Mouse (Mus musculus) G1E-ER4 (cell line): ENCODE data around the gene Zfyve28. TPM values are rescaled to one million over a fixed set of nuclear protein-coding genes. Genes with fewer than 3 reads are reported as not detected.

Experiments
- GATA1 ChIP-seq: IDR thresholded peaks from one replicate; pipeline ENCODE4 v1.8.0; 2012; ENCODE audit warnings: low read length, inconsistent platforms
- polyA plus RNA-seq: library from polyadenylated mRNA; stranded (reverse); fragments of >175 nt; gene quantifications from 2 replicates; pipeline ENCODE4 v1.2.3, GENCODE M21; 2012

Zfyve28 gene
- polyA plus RNA-seq, 1 experiment, result not detected

DNA sequence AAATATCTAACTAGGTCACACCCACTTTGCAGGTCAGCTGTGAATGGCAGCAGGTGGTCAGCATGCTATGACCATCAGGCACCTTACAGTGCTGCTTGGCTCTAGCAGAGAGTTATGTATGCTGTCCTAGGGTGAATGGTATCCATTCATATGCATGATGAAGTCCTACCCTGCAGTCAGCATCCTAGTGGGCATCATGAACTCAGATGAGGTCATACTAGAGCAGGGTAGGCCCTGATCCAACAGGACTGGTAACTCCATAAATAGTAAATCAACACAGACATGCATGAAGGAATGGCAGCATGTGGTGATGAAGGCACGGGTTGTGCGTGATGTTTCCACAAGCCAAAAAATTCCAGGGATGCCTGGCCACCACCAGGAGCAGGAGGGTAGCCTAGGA, 82.5 kb downstream of the Zfyve28 start:
- no peak for TF ChIP-seq GATA1

- TF ChIP-seq GATA1, result no peak
These were observed 83.3 kb downstream of the Zfyve28 start for GRCm38 (mm10) chr5:34204911-34205310.

GRCm38 (mm10) chr5:34202006-34202405, 86.2 kb downstream of the Zfyve28 start:
- no peak for TF ChIP-seq GATA1

DNA sequence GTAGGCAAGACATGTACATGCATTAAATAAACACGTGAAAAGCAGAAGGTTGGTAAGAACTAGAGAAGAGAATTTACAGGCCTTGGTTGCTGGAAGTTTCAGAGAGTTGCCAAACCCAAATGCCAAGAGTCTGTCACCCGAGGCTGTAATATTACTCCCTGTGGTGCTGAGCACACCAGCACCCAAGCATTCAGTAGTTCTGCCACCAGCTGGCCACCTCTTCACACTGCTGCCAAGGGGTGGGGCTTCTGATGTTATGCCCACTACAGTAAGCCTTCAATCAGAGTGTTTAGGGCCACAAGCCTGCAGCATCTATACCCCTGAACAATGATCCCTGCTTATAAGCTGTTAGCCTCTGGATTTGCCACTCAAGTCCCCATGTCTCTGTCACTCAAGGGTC, 86.9 kb downstream of the Zfyve28 start:
- no peak for TF ChIP-seq GATA1

DNA sequence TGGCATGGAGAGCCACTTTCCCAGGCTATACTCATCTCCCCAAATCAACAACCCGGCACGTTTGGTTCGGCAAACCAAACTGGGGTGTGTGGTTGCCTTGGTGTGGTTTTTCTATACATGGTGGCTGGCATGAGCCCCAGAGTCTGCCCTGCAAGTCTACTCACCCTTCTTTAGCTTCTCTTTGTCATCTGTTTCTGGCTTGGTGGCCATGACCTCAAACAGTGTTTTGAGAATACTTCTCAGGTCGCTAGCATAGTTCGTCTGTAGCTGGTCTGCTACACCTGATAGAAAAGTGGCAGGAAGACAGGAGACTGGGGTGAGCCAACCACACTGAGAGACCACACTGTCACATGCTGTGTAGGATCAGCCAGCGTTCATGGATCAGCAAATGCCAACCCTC, 89.6 kb downstream of the Zfyve28 start:
- TF ChIP-seq GATA1, result no peak

DNA sequence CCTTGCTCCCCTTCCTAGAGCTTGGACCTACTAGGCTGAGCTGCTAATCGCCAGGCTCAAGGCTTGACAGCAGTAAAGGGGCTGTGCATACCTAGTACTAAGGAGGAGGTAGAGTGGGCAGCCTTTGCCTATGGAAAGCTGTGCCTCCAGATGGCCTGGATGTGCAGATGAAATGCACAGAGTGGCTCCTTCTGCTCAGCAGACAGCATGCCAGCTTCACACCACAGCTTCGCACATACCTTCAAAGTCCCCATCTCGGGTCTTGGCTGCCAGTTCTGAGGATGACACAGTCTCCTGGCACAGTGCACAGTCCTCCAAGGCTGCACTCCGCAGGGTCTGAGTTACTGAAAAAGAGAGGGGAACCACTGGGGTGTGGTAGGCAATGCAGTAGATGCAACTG, 91.0 kb downstream of the Zfyve28 start:
- no peak for TF ChIP-seq GATA1

- TF ChIP-seq GATA1, result no peak
These were observed 91.8 kb downstream of the Zfyve28 start for GRCm38 (mm10) chr5:34196423-34196822.

DNA sequence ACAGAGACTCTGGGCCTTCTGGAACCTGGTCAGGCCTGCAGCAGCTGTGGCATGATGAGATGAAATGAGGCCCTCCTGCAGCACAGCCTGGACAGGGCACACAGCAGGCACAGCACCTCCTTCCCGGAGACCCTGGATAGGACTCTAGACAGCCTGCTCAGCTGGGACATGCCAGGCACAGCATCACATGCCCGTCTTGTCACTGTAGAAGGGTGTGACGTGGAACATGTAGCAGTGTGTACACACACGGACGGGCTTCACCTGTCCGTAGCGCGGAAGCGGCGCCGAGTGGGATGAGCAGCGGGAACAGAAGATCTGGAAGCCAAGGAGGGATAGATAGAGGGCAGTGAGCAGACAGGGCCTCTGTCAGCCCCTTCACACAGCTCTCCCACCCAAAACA, 92.5 kb downstream of the Zfyve28 start:
- TF ChIP-seq GATA1, result no peak

DNA sequence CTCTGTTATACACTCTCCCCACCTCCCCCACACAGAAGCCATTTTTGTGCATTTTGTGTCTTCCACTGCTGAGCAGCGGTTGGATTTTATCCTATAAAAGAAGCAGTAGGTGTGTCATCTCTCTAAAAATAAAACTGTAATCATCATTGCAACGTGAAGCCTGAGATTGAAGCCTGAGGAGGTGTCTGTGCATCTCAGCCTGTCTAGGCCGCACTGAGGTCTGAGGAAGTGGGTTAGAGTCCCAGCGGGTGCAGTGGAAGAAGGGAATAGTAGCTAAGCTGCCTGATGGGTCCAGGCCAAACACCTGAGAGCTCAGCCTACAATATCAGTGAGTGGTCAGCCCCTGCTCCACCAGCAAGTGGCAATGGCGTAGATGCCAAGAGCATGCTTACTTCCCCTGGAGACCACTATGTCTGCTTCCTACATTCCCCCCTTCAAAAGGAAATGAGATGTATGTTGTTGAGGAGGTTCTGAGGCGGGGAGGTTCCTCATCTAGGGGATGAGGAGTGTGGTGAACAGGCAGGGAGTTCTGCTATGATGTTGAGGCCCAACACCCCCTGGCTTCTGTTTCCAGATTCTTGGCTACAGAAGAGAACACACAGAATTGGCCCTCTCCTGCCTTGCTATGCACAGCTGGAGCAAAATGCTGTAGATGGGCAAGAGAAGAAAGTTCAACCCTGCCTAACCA, 93.1 kb downstream of the Zfyve28 start:
- no peak for TF ChIP-seq GATA1

DNA sequence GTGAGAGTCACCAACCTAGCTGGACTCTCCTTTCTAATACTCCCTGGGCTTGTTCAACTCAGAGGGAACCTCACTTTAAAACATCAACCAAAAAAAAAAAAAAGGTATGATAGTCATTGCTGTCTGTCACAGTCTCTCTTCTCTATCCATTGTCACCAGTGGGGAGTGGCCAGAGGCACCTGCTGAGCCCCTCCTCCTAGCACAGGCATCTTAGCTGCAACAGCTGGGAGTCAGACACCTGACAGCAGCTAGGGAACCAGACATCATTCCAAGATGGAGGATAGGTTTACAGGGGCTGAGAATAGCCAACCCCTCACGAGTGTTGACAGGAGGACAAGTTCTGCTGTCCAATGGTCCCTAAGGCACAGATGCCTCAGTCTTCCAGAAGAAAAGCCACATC, 93.8 kb downstream of the Zfyve28 start:
- no peak for TF ChIP-seq GATA1

DNA sequence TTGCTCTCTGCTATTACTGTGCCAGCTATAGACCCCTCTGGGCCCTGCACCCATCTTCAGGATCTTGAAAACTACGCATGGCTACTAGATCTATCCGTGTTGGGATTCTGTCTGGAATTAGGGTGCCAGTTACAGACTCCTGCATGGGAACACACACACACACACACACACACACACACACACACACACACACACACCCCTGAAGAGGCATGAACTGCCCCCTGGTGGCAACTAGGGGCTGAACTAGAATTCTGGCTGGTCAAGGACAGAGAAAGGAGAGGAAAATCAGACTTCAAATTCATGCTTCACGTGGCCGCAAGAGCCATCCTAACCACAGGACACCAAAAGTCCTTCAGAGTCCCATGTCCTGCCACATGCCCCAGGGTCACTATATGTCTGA, 96.4 kb downstream of the Zfyve28 start:
- no peak for TF ChIP-seq GATA1

- no peak for TF ChIP-seq GATA1
These were observed 97.2 kb downstream of the Zfyve28 start for GRCm38 (mm10) chr5:34191021-34191420.

DNA sequence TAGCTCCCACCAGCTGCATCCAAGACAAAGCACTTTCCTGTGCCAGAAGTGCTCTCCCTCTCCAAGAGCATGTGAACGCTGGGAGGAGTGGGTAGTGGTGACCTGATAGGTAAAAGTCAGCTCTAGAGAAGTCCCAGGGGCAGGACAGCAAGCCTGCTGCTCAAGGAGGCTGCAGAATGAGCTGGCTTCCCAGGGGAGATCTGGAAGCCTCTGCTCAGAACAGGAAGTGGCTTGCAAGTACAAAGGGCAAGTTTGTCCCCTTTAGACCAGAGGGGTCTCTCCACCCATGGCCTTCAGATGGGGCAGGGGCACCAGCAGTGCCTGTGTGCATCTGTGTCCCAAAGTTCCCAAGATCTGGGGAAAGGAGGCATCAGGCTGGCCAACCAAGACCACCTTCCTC, 98.7 kb downstream of the Zfyve28 start:
- TF ChIP-seq GATA1, result no peak

DNA sequence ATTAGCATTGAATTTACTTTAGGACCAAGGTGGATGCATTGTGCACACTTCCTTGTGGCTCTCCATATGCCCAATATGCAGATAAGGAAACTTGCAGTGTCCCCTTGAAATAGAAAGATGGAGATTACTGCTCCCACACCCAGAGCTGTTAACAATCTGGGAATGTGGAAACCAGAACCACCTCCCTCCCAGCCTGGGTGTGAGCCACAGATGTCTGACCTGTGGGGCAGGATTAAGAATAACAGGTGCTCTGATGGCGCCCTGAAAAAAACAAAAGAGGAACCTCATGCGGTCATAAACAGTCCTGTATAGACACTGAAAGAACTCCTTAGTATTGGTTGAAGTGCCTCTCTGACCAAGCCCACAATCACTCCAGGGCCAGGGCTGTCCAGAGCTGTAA, 99.4 kb downstream of the Zfyve28 start:
- TF ChIP-seq GATA1, result no peak

DNA sequence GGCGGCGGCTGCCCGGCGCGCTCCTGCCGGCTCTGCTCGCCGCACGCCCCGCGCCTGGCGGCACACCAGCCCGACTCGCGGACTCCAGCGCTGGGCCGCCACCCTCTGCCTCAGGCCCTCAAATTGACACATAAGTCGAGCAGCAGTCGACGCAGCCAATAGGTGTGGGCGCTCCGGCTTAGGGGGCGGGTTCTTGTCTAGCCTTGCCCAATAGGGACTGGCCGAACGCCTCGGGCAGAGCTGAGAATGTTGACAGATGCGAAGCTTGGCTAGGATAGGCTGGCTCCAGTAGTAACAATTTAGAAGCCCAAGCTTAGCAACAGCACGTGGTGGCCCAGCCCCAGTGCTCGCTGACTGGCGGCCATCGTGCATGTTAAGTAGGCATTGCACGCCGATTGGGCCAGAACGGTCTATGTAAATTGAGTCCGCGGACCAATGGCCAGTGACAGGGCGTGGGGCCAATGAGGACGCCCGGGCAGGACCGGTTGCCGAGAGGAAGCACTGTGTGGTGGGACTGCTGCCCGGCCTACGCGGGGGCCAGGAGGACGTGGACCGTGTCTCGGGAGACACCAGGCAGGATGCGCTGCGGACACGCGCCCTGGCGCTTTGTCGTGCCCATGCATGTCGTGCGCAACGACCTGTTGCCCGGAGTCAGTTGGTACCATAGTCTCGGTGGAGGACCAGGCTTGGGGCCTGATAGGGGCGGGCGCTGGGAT, 100.5 kb downstream of the Zfyve28 start, which contains the start of gene Mxd4:
Gene Mxd4, minus strand, starts transcription at position 120 of the 716 bp plus-strand sequence.
- no peak for TF ChIP-seq GATA1

GRCm38 (mm10) chr5:34186961-34187391, 101.3 kb downstream of the Zfyve28 start:
- no peak for TF ChIP-seq GATA1

DNA sequence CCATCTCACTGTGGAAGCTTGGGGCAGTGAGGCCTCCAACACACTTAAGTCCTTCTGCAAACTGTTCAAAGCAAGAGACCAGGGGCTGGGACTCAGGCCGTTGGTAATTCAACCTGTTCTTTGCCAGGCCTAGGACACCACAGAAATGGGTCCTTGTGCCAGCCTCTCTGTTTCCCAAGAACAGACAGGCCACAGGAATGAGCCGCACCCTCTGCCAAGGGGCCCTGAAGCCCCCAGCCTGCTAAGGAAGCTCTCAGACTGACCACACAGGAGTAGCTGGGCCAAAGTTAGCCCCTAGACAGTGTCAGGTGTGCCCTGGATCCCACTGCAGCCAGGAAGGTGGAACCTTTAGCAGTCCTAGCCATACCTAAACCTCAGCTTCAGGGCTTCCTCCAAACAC, 101.9 kb downstream of the Zfyve28 start:
- no peak for TF ChIP-seq GATA1
